Mouse (Mus musculus) kidney, adult 2 months (tissue): ENCODE measurements around the gene Synpr. TPM values are rescaled to one million over a fixed set of nuclear protein-coding genes. Genes with fewer than 3 reads are reported as not detected.

Source experiments
- DNase-seq: peaks from one replicate; pipeline ENCODE4 v3.0.0; 2021
- H3K27ac ChIP-seq: fragments of 200-500 bp; 2 replicates; pipeline ENCODE4 v1.5.1; 2012; ENCODE audit warnings: low read depth, low read length, control low read depth, inconsistent platforms; ENCODE audit not compliant: insufficient read depth
- H3K27me3 ChIP-seq: fragments of 200-500 bp; replicated peaks from 2 replicates; pipeline ENCODE4 v1.6.1; 2012; ENCODE audit warnings: mild to moderate bottlenecking, moderate library complexity, low read length, inconsistent platforms; ENCODE audit not compliant: control insufficient read depth, insufficient read depth
- H3K36me3 ChIP-seq: fragments of 200-500 bp; 2 replicates; pipeline ENCODE4 v1.6.1; 2012; ENCODE audit warnings: mild to moderate bottlenecking, moderate library complexity, low read length, inconsistent platforms; ENCODE audit not compliant: control insufficient read depth, insufficient read depth
- H3K4me1 ChIP-seq: fragments of 200-500 bp; 2 replicates; pipeline ENCODE4 v1.6.1; 2011; ENCODE audit warnings: low read length; ENCODE audit not compliant: control insufficient read depth, insufficient read depth
- H3K4me3 ChIP-seq: fragments of 200-500 bp; 2 replicates; pipeline ENCODE4 v1.5.1; 2011; ENCODE audit warnings: mild to moderate bottlenecking, low read depth, low read length, control low read depth; ENCODE audit not compliant: insufficient read depth
- CTCF ChIP-seq: fragments of 200-500 bp; conservative IDR thresholded peaks from 2 replicates; pipeline ENCODE4 v1.5.1; 2011; ENCODE audit warnings: low read depth, mild to moderate bottlenecking, control low read depth, low read length, moderate library complexity, mixed read lengths; ENCODE audit not compliant: insufficient read depth, insufficient read length
- POLR2A ChIP-seq: fragments of 200-500 bp; IDR thresholded peaks from one replicate; pipeline ENCODE4 v1.6.1; 2011; ENCODE audit warnings: low read depth, low read length, control low read depth
- WGBS: fragments of 180-500 bp; shearing (Covaris S2); methylation state at CpG from one replicate; pipeline ENCODE4 v1.1.7; 2018; 5-methylcytosine and 5-hydroxymethylcytosine counted together
- polyA plus RNA-seq: library from polyadenylated mRNA; depleted of rRNA; stranded (reverse); fragments of >200 nt; gene quantifications from 2 replicates; pipeline ENCODE4 v1.2.3, GENCODE M21; 2012

Gene Synpr
- polyA plus RNA-seq, 1 experiment, result not detected

DNA sequence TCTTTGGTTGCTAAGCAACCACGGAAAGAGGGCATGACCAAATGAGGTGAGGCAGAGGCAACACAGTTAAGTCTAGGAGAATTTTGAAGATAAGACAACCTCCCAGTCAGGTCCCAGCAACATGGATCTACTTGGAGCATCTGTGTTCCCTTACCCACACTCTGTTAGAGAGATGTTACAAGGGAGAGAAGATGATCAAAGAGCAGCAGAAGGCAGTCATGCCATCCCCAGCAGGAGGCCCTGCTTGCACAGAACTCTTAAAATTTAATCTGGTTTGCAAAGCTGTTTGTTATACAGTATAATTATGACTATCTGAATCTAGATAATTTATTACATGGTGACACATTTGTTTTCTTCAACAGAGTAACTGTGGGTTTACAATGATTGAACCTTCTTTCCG lies 18.2 kb upstream of the Synpr start:
- no peak for DNase-seq
- 68% methylated on average over 2 of the region's 2 CpGs for WGBS
- H3K4me1 ChIP-seq, result no peaks in the 10 kb centered on the region
- H3K27ac ChIP-seq, result no peak overlapping the region
- no peak for TF ChIP-seq CTCF
- no peak for TF ChIP-seq POLR2A
- H3K36me3 ChIP-seq, result no peaks in the 10 kb centered on the region
- no peaks in the 10 kb centered on the region; the same call in 1 of the 2 replicates for H3K27me3 ChIP-seq
- no peak overlapping the region for H3K4me3 ChIP-seq

GRCm38 (mm10) chr14:13267181-13267580 lies 17.4 kb upstream of the Synpr start:
- Histone ChIP-seq H3K4me1 (no peaks in the 10 kb centered on the region), H3K27ac (no peak overlapping the region), H3K4me3 (no peak overlapping the region), H3K27me3 (no peaks in the 10 kb centered on the region; the same call in 1 of the 2 replicates), H3K36me3 (no peaks in the 10 kb centered on the region)
- WGBS, result 81% methylated on average over 4 of the region's 4 CpGs
- TF ChIP-seq POLR2A, result no peak
- no peak for TF ChIP-seq CTCF
- no peak for DNase-seq

DNA sequence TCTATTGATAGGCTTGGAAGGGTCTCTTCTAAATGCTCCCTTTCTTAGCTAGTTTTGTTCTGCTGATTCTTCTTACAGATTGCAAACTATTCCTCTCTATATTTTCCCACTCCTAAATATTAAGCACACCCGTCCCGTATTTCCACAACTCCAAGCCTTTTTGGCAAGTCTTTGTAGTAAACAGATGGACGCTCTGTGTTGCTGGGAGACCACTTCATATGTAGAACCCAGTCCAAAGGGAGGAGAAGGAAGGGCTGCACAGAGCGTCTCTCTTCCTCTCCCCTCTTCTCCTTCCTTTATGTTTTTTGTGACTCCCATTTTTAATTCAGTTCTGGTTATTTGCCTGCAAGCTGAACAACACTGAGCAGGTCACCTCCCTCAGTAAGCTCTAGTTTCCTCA lies 1.4 kb upstream of the Synpr start:
- no peaks in the 10 kb centered on the region for H3K36me3 ChIP-seq
- no peak for TF ChIP-seq CTCF
- no peak for TF ChIP-seq POLR2A
- DNase-seq, result no peak
- no peak overlapping the region for H3K27ac ChIP-seq
- 64% methylated on average over 4 of the region's 4 CpGs for WGBS
- no peaks in the 10 kb centered on the region for H3K4me1 ChIP-seq
- H3K4me3 ChIP-seq, result no peak overlapping the region
- H3K27me3 ChIP-seq, result no peaks in the 10 kb centered on the region

GRCm38 (mm10) chr14:13284845-13285198 lies 242 bp downstream of the Synpr start:
- Histone ChIP-seq H3K4me3 (no peak overlapping the region), H3K27ac (no peak overlapping the region), H3K27me3 (no peaks in the 10 kb centered on the region), H3K4me1 (no peaks in the 10 kb centered on the region), H3K36me3 (no peaks in the 10 kb centered on the region)
- 16% methylated on average over 13 of the region's 13 CpGs for WGBS
- DNase-seq, result no peak
- TF ChIP-seq CTCF, result no peak
- TF ChIP-seq POLR2A, result no peak

DNA sequence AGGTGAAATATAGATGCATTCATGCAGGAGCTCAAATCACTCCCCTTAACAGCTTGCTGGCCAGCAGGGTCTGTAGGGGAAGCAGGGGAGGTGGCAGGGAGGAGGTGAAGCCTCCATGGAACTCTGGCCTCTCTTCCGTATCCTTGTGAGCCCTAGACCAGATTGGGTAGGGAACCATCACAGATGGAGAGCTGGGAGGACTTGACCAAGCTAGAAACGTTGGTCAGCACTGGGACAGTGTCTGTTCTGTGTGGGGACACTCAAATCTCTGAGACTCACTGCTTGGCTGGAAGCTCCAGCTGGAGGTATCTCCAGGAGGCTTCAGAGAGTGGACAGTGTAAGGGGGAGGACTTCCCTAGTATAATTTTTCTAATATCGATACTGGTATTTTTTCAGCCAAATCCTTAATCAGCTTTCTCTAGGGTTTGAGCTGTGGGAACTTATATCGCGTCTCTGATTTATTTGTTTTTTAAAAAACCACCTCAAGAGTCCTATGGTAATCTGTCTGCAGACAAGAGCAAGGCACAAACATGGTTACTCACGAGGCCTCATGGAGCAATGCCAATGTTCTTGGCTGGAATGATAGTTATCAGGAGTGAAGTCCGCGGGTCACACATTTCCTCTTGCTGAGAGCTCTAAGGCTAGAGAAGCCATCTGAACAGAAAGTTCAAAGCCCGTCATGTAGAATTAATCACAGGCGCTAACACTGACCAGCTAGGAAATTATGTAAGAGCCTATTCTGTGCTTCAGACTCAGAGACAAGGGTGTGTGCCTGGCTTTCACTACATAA lies 956 bp downstream of the Synpr start:
- Histone ChIP-seq H3K4me3 (no peak overlapping the region), H3K27ac (no peak overlapping the region), H3K27me3 (no peaks in the 10 kb centered on the region), H3K36me3 (no peaks in the 10 kb centered on the region), H3K4me1 (no peaks in the 10 kb centered on the region)
- no peak for DNase-seq
- WGBS, result 76% methylated on average over 10 of the region's 10 CpGs
- no peak for TF ChIP-seq CTCF
- TF ChIP-seq POLR2A, result no peak

DNA sequence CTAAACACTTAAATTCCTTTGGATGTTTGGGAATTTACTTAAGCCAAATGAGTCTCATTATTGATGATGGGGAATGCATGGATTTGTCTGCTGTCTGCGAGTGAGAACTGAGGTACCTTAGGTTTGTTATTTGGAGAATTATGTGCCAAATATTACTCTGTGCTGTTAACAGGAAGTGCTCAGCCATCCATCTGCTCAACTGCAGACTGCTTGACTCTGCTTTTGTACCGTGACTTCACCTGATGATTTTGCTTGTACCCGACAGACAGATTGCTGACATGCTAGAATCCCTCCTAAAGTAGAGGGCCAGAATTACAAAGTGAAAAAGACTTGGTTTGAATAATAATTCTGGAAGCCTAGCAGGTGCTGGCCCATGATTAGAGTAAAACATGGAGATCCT lies 9.6 kb downstream of the Synpr start:
- Histone ChIP-seq H3K4me1 (no peaks in the 10 kb centered on the region), H3K27ac (no peak overlapping the region), H3K36me3 (no peaks in the 10 kb centered on the region), H3K27me3 (no peaks in the 10 kb centered on the region), H3K4me3 (no peak overlapping the region)
- no peak for DNase-seq
- WGBS, result 82% methylated on average over 3 of the region's 3 CpGs
- no peak for TF ChIP-seq POLR2A

DNA sequence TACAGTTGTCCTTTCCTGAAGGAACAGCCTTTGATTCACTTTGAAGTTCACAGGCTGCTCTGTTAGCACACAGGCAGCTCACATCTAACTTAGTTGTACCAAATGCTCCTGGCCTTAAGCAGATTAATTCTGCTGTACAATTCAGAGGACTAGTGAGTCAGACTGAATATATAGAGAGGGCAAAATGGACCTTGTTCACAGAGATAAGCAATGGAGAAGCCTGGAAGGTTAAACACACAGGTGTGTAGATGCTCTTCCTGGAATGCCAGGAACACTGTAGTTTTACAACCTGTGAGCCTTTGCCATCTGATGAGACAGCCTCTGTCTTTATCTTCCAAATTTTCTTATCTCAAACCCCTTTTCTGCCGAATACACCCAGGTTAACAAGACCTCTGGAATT lies 29.7 kb downstream of the Synpr start:
- no peak for DNase-seq
- no peak for TF ChIP-seq CTCF
- TF ChIP-seq POLR2A, result no peak
- H3K27me3 ChIP-seq, result no peaks in the 10 kb centered on the region
- H3K4me1 ChIP-seq, result no peaks in the 10 kb centered on the region
- 76% methylated on average over 1 of the region's 1 CpGs for WGBS
- no peaks in the 10 kb centered on the region for H3K36me3 ChIP-seq
- H3K4me3 ChIP-seq, result no peak overlapping the region
- no peak overlapping the region for H3K27ac ChIP-seq

GRCm38 (mm10) chr14:13328461-13328860 lies 43.9 kb downstream of the Synpr start:
- H3K36me3 ChIP-seq, result no peaks in the 10 kb centered on the region
- no peak for TF ChIP-seq CTCF
- no peak for TF ChIP-seq POLR2A
- DNase-seq, result no peak
- no peak overlapping the region for H3K4me3 ChIP-seq
- WGBS, result 88% methylated on average over 2 of the region's 2 CpGs
- H3K27me3 ChIP-seq, result no peaks in the 10 kb centered on the region
- no peak overlapping the region for H3K27ac ChIP-seq
- H3K4me1 ChIP-seq, result no peaks in the 10 kb centered on the region
